In genomic region chr1:181170210-181170609, GRCm38 (mm10) we compare ENCODE assay signal across 14 mouse cellular contexts. TPM values are rescaled to one million over a fixed set of nuclear protein-coding genes. Genes with fewer than 3 reads are reported as not detected.
A peak's percentile ranks its signal among the peaks of the same experiment; 100 is the strongest.
DNase-seq lines count a peak whose midpoint lies in the region; ATAC-seq and TF ChIP-seq lines count a peak whose summit lies in the region.
"Had no signal": no experiment of that assay in that cellular context is flagged by ENCODE, and none has a peak within 500 bp of the region (broad histone marks: within the 10 kb centered on the region; RNA-seq: fewer than 3 reads in every experiment).

No protein-coding gene starts in this region.

- WGBS in liver, embryonic 16.5 days (ENCODE audit: insufficient replicate concordance), result 21% methylated on average over 8 of the region's 8 CpGs
- 85% methylated on average over 8 of the region's 8 CpGs for WGBS in cerebellum, adult 2 months

- peak; percentile 5 to 12 for DNase-seq in lung, adult 18-20 months
- DNase-seq in lung, postnatal 10 days, result no peak
- peak; percentile 29 for DNase-seq in G1E (ENCODE audit: low spot score)
- no peak for DNase-seq in gastrocnemius, postnatal 14 days
- DNase-seq in cerebellum, adult 2 months, result no peak
- no peak for DNase-seq in kidney, adult 11 months
- DNase-seq: forebrain, postnatal 0 days; gastrocnemius, postnatal 36 days; heart, postnatal 10 days; kidney, postnatal 4 days; right cerebral cortex, postnatal 4 days had no signal

- TF ChIP-seq CTCF in G1E (IDR thresholded peaks at IDR 0.05; ENCODE audit: low read depth, low read length), result no peak
- TF ChIP-seq CTCF in cerebellum, adult 2 months (IDR thresholded peaks at IDR 0.05; ENCODE audit: borderline replicate concordance, insufficient read depth, low read depth, low read length), result no peak

- H3K4me2 ChIP-seq in liver, embryonic 16.5 days (ENCODE audit: low read depth, low read length), result no peak overlapping the region
- H3K4me2 ChIP-seq: lung, embryonic 15.5 days had no signal

- peak overlapping the region; percentile 50; the same call in 1 of the 2 replicates for H3K4me3 ChIP-seq in G1E (ENCODE audit: low read depth, low read length)
- peak overlapping the region; percentile 30 for H3K4me3 ChIP-seq in liver, embryonic 16.5 days (ENCODE audit: low read depth, low read length)
- H3K4me3 ChIP-seq in cerebellum, adult 2 months (replicated peaks; ENCODE audit: insufficient read depth, low read depth, low read length), result no peak overlapping the region
- H3K4me3 ChIP-seq: lung, embryonic 15.5 days had no signal

- peaks cover 13% of the 10 kb centered on the region for H3K4me1 ChIP-seq in G1E (ENCODE audit: insufficient read depth, low read depth, low read length)
- no peaks in the 10 kb centered on the region for H3K4me1 ChIP-seq in liver, embryonic 16.5 days (ENCODE audit: control insufficient read depth, low read depth, low read length)
- H3K4me1 ChIP-seq in cerebellum, adult 2 months (ENCODE audit: control insufficient read depth, insufficient read depth, low read length), result no peaks in the 10 kb centered on the region
- H3K4me1 ChIP-seq: lung, embryonic 15.5 days had no signal

- H3K9me3 ChIP-seq in G1E (replicated peaks), result no peaks in the 10 kb centered on the region
- no peaks in the 10 kb centered on the region for H3K9me3 ChIP-seq in liver, embryonic 16.5 days (replicated peaks; ENCODE audit: control insufficient read depth, low read length)
- H3K9me3 ChIP-seq: lung, embryonic 15.5 days had no signal

- peak overlapping the region; percentile 46 for H3K27ac ChIP-seq in liver, embryonic 16.5 days (ENCODE audit: low read length)
- no peak overlapping the region for H3K27ac ChIP-seq in cerebellum, adult 2 months (ENCODE audit: insufficient read depth, low read length)
- H3K27ac ChIP-seq: lung, embryonic 15.5 days had no signal

- intact Hi-C loops in gastrocnemius, postnatal 14 days (cut with DNase I; ENCODE audit: low total_unique reads), result no loop called here

- peaks cover 79% of the 10 kb centered on the region for H3K36me3 ChIP-seq in G1E (replicated peaks)
- peaks cover 11% of the 10 kb centered on the region for H3K36me3 ChIP-seq in liver, embryonic 16.5 days (ENCODE audit: control insufficient read depth, insufficient read depth)

- no peak for TF ChIP-seq POLR2A in cerebellum, adult 2 months (IDR thresholded peaks at IDR 0.05; ENCODE audit: borderline replicate concordance, insufficient read depth, low read length)

- H3K9ac ChIP-seq in liver, embryonic 16.5 days (ENCODE audit: low read depth, low read length), result no peak overlapping the region
- H3K9ac ChIP-seq: forebrain, postnatal 0 days; lung, embryonic 15.5 days had no signal

- H3K27me3 ChIP-seq in G1E (ENCODE audit: insufficient read depth, low read length), result no peaks in the 10 kb centered on the region
- H3K27me3 ChIP-seq in liver, embryonic 16.5 days (ENCODE audit: control insufficient read depth, insufficient read depth, low read depth, low read length), result no peaks in the 10 kb centered on the region
- no peaks in the 10 kb centered on the region for H3K27me3 ChIP-seq in cerebellum, adult 2 months (ENCODE audit: control insufficient read depth, insufficient read depth, low read length)
- H3K27me3 ChIP-seq: lung, embryonic 15.5 days had no signal

- peak; percentile 78 for ATAC-seq in G1E (ENCODE audit: extremely low read depth, insufficient number of reproducible peaks, low FRiP score, poor library complexity, severe bottlenecking)
- no peak for ATAC-seq in liver, embryonic 16.5 days (ENCODE audit: low read depth)
- ATAC-seq in neutrophil, adult 5-6 weeks (ENCODE audit: extremely low read depth, insufficient number of reproducible peaks, low FRiP score, poor library complexity, severe bottlenecking), result peak; percentile 91
- ATAC-seq: forebrain, postnatal 0 days had no signal

RNA-seq across cellular contexts. Expression of gene Cnih4, which starts 25.7 kb away (rescaled TPM):
- 51.6 and 56.2 TPM in 2 replicates for total RNA-seq in G1E (2014; fragmentation: Nextera tagmentation)
- total RNA-seq in G1E (2017), result 41.8 and 55.8 TPM in 2 replicates
- polyA plus RNA-seq in G1E (2012), result 5.4 and 5.9 TPM in 2 replicates
- 45.5 and 51.5 TPM in 2 replicates for polyA plus RNA-seq in liver, embryonic 16.5 days (2015; fragmentation: Nextera tagmentation; extraction: Ambion mirVana)
- total RNA-seq in neutrophil, adult 5-6 weeks (2017), result 27.7 and 38.1 TPM in 2 replicates
- 10 to 100 TPM; 25.9 to 28.6 TPM for total RNA-seq in gastrocnemius, postnatal 14 days (2021)
- polyA plus RNA-seq in cerebellum, adult 2 months (2012; rRNA removed), result 31.2 and 32.4 TPM in 2 replicates

RNA-seq across cellular contexts. Expression of gene Nvl, which starts 26.2 kb away (rescaled TPM):
- 104 and 111 TPM in 2 replicates for total RNA-seq in G1E (2014; fragmentation: Nextera tagmentation)
- total RNA-seq in G1E (2017), result 41.0 and 48.0 TPM in 2 replicates
- 3.1 and 3.3 TPM in 2 replicates for polyA plus RNA-seq in G1E (2012)
- 9.3 and 10.0 TPM in 2 replicates for polyA plus RNA-seq in liver, embryonic 16.5 days (2015; fragmentation: Nextera tagmentation; extraction: Ambion mirVana)
- 26.5 and 32.8 TPM in 2 replicates for total RNA-seq in neutrophil, adult 5-6 weeks (2017)
- 1 to 10 TPM; 8.3 to 8.7 TPM for total RNA-seq in gastrocnemius, postnatal 14 days (2021)
- polyA plus RNA-seq in cerebellum, adult 2 months (2012; rRNA removed), result 52.6 and 61.5 TPM in 2 replicates

RNA-seq across cellular contexts. Expression of gene Wdr26, which starts 41.6 kb away (rescaled TPM):
- total RNA-seq in G1E (2014; fragmentation: Nextera tagmentation) (239 and 297 TPM in 2 replicates), G1E (2017) (96.4 and 101 TPM in 2 replicates)
- polyA plus RNA-seq in G1E (2012), result 28.1 and 39.9 TPM in 2 replicates
- 42.9 and 46.1 TPM in 2 replicates for polyA plus RNA-seq in liver, embryonic 16.5 days (2015; fragmentation: Nextera tagmentation; extraction: Ambion mirVana)
- total RNA-seq in neutrophil, adult 5-6 weeks (2017), result 206 and 210 TPM in 2 replicates
- total RNA-seq in gastrocnemius, postnatal 14 days (2021), result 100 to 1,000 TPM in 1 of 2 experiments, 10 to 100 TPM in 1; 96.7 to 110 TPM
- 47.0 and 47.8 TPM in 2 replicates for polyA plus RNA-seq in cerebellum, adult 2 months (2012; rRNA removed)

Comparison
In these comparisons a context has a peak if more than half of its experiments do, and no peak if none do; other contexts are left out.
1. DNase-seq: peak in lung, adult 18-20 months (2 of 2) and G1E (single experiment); none in lung, postnatal 10 days (single experiment), gastrocnemius, postnatal 14 days (single experiment), cerebellum, adult 2 months (0 of 2) and kidney, adult 11 months (single experiment).